Mouse (Mus musculus) adrenal gland, postnatal 25 days (tissue): ENCODE results near the gene Bloc1s1. TPM values are rescaled to one million over a fixed set of nuclear protein-coding genes. Genes with fewer than 3 reads are reported as not detected.

Source experiments
- total RNA-seq: library from RNA; stranded (reverse); gene quantifications from 2 replicates; pipeline ENCODE4 v1.2.3, GENCODE M21; 2021

Gene Bloc1s1
- total RNA-seq, 1 experiment from 2014 or later = 195 TPM

Other genes with a start within 250 kb of the Bloc1s1 start
- 18.8 and 21.1 TPM in 2 replicates for gene Suox, start 250.0 kb downstream of the Bloc1s1 start, total RNA-seq
- 106 and 124 TPM in 2 replicates for gene Rab5b, start 227.8 kb downstream of the Bloc1s1 start, total RNA-seq
- 1.5 and 2.2 TPM in 2 replicates for gene Pmel, start 219.8 kb downstream of the Bloc1s1 start, total RNA-seq
- 27.4 and 29.0 TPM in 2 replicates for gene Cdk2, start 219.0 kb downstream of the Bloc1s1 start, total RNA-seq
- 15.1 and 17.6 TPM in 2 replicates for gene Dgka, start 179.2 kb downstream of the Bloc1s1 start, total RNA-seq
- 19.5 and 25.2 TPM in 2 replicates for gene Pym1, start 176.1 kb downstream of the Bloc1s1 start, total RNA-seq
- gene Mmp19, start 133.1 kb downstream of the Bloc1s1 start, total RNA-seq = 38.6 and 46.9 TPM in 2 replicates
- gene Dnajc14, start 120.0 kb downstream of the Bloc1s1 start, total RNA-seq = 57.1 and 79.6 TPM in 2 replicates
- 8.8 and 13.8 TPM in 2 replicates for gene Tmem198b, start 119.7 kb downstream of the Bloc1s1 start, total RNA-seq
- 54.6 and 63.2 TPM in 2 replicates for gene Sarnp, start 106.7 kb downstream of the Bloc1s1 start, total RNA-seq
- gene Ormdl2, start 102.4 kb downstream of the Bloc1s1 start, total RNA-seq = 48.5 and 49.1 TPM in 2 replicates
- 1.5 and 1.9 TPM in 2 replicates for gene Gdf11, start 32.3 kb downstream of the Bloc1s1 start, total RNA-seq
- 238 and 302 TPM in 2 replicates for gene Cd63, start 23.0 kb downstream of the Bloc1s1 start, total RNA-seq
- gene Rdh5, start 1.1 kb downstream of the Bloc1s1 start, total RNA-seq = 7.7 and 15.9 TPM in 2 replicates
- gene Itga7, start 9.8 kb upstream of the Bloc1s1 start, total RNA-seq = 9.6 and 10.2 TPM in 2 replicates
- 5.7 TPM in 1 of 2 replicates, not detected in the other for gene Mettl7b, start 37.0 kb upstream of the Bloc1s1 start, total RNA-seq
- not detected in 2 replicates for gene Olfr9, start 65.4 kb upstream of the Bloc1s1 start, total RNA-seq
- not detected in 2 replicates for gene Olfr763, start 86.8 kb upstream of the Bloc1s1 start, total RNA-seq
- not detected in 2 replicates for gene Olfr764-ps1, start 115.9 kb upstream of the Bloc1s1 start, total RNA-seq
- gene Olfr765, start 126.0 kb upstream of the Bloc1s1 start, total RNA-seq = not detected in 2 replicates
- gene Olfr766-ps1, start 144.9 kb upstream of the Bloc1s1 start, total RNA-seq = not detected in 2 replicates
- gene Olfr767, start 158.9 kb upstream of the Bloc1s1 start, total RNA-seq = not detected in 2 replicates
- not detected in 2 replicates for gene Olfr768, start 175.3 kb upstream of the Bloc1s1 start, total RNA-seq
- not detected in 2 replicates for gene Olfr769, start 193.8 kb upstream of the Bloc1s1 start, total RNA-seq
- not detected in 2 replicates for gene Olfr770, start 215.0 kb upstream of the Bloc1s1 start, total RNA-seq
- gene Olfr771, start 240.7 kb upstream of the Bloc1s1 start, total RNA-seq = not detected in 2 replicates